Mouse (Mus musculus): Measurements from ENCODE around the gene Ctps2. TPM values are rescaled to one million over a fixed set of nuclear protein-coding genes. Genes with fewer than 3 reads are reported as not detected.

The Ctps2 gene
- total and polyA plus RNA-seq, 2 experiments from 2014 or later = 14.3 to 29.8 TPM

GRCm38 (mm10) chrX:162949811-162950439 lies 48.9 kb downstream of the Ctps2 start:
- no peak overlapping the region for H3K27ac ChIP-seq (ENCODE audit: low read depth)
- ATAC-seq (ENCODE audit: insufficient read depth, low read depth) = no peak
- no peak overlapping the region for H3K9ac ChIP-seq (replicated peaks; ENCODE audit: low read depth, low read length)
- H3K4me3 ChIP-seq (ENCODE audit: low read depth, low read length) = no peak overlapping the region
- H3K4me1 ChIP-seq (ENCODE audit: control insufficient read depth, insufficient read depth) = no peaks in the 10 kb centered on the region
- H3K9me3 ChIP-seq (replicated peaks; ENCODE audit: control insufficient read depth, low read length) = no peaks in the 10 kb centered on the region
- no peaks in the 10 kb centered on the region for H3K36me3 ChIP-seq (replicated peaks; ENCODE audit: control insufficient read depth, insufficient read depth, low read length)
- WGBS = 33% methylated on average over 3 of the region's 3 CpGs
- TF ChIP-seq CTCF (IDR thresholded peaks at IDR 0.05; ENCODE audit: low read depth) (peak; percentile 60), EP300 (IDR thresholded peaks at IDR 0.05; ENCODE audit: low read depth) (no peak)
- peak; percentile 27 for DNase-seq (ENCODE audit: low spot score)
- no peaks in the 10 kb centered on the region for H3K27me3 ChIP-seq (ENCODE audit: control insufficient read depth, insufficient read depth, low read length)
- H3K4me2 ChIP-seq (ENCODE audit: low read depth, low read length) = no peak overlapping the region

- H3K9me3 ChIP-seq (replicated peaks; ENCODE audit: control insufficient read depth, low read length) = no peaks in the 10 kb centered on the region
- H3K27me3 ChIP-seq (ENCODE audit: control insufficient read depth, insufficient read depth, low read length) = no peaks in the 10 kb centered on the region
- no peak overlapping the region for H3K27ac ChIP-seq (ENCODE audit: low read depth)
- WGBS = 68% methylated on average over 3 of the region's 3 CpGs
- no peak overlapping the region for H3K9ac ChIP-seq (replicated peaks; ENCODE audit: low read depth, low read length)
- H3K36me3 ChIP-seq (replicated peaks; ENCODE audit: control insufficient read depth, insufficient read depth, low read length) = no peaks in the 10 kb centered on the region
- ATAC-seq (ENCODE audit: insufficient read depth, low read depth) = no peak
- no peak for DNase-seq (ENCODE audit: low spot score)
- no peak overlapping the region for H3K4me2 ChIP-seq (ENCODE audit: low read depth, low read length)
- no peak overlapping the region for H3K4me3 ChIP-seq (ENCODE audit: low read depth, low read length)
- no peaks in the 10 kb centered on the region for H3K4me1 ChIP-seq (ENCODE audit: control insufficient read depth, insufficient read depth)
- TF ChIP-seq CTCF (IDR thresholded peaks at IDR 0.05; ENCODE audit: low read depth) (no peak), EP300 (IDR thresholded peaks at IDR 0.05; ENCODE audit: low read depth) (no peak)
Observed at GRCm38 (mm10) chrX:162957921-162958320, 56.9 kb downstream of the Ctps2 start.

- no peak overlapping the region for H3K9ac ChIP-seq (replicated peaks; ENCODE audit: low read depth, low read length)
- 52% methylated on average over 4 of the region's 4 CpGs for WGBS
- no peaks in the 10 kb centered on the region for H3K27me3 ChIP-seq (ENCODE audit: control insufficient read depth, insufficient read depth, low read length)
- no peak for DNase-seq (ENCODE audit: low spot score)
- no peaks in the 10 kb centered on the region for H3K36me3 ChIP-seq (replicated peaks; ENCODE audit: control insufficient read depth, insufficient read depth, low read length)
- no peaks in the 10 kb centered on the region for H3K4me1 ChIP-seq (ENCODE audit: control insufficient read depth, insufficient read depth)
- TF ChIP-seq EP300 (IDR thresholded peaks at IDR 0.05; ENCODE audit: low read depth) (no peak), CTCF (IDR thresholded peaks at IDR 0.05; ENCODE audit: low read depth) (no peak)
- ATAC-seq (ENCODE audit: insufficient read depth, low read depth) = no peak
- H3K27ac ChIP-seq (ENCODE audit: low read depth) = no peak overlapping the region
- no peak overlapping the region for H3K4me2 ChIP-seq (ENCODE audit: low read depth, low read length)
- no peaks in the 10 kb centered on the region for H3K9me3 ChIP-seq (replicated peaks; ENCODE audit: control insufficient read depth, low read length)
- H3K4me3 ChIP-seq (ENCODE audit: low read depth, low read length) = no peak overlapping the region
Observed at GRCm38 (mm10) chrX:162963840-162964239, 62.8 kb downstream of the Ctps2 start.

- Histone ChIP-seq H3K27ac (ENCODE audit: low read depth) (no peak within 1 kb of the TSS), H3K4me1 (ENCODE audit: control insufficient read depth, insufficient read depth) (no peaks in the 10 kb centered on the region), H3K27me3 (ENCODE audit: control insufficient read depth, insufficient read depth, low read length) (no peaks in the 10 kb centered on the region), H3K4me3 (ENCODE audit: low read depth, low read length) (no peak within 1 kb of the TSS), H3K9me3 (replicated peaks; ENCODE audit: control insufficient read depth, low read length) (no peaks in the 10 kb centered on the region), H3K4me2 (ENCODE audit: low read depth, low read length) (no peak within 1 kb of the TSS), H3K9ac (replicated peaks; ENCODE audit: low read depth, low read length) (no peak within 1 kb of the TSS), H3K36me3 (replicated peaks; ENCODE audit: control insufficient read depth, insufficient read depth, low read length) (no peaks in the 10 kb centered on the region)
- no peak for TF ChIP-seq CTCF (IDR thresholded peaks at IDR 0.05; ENCODE audit: low read depth)
- no peak for TF ChIP-seq EP300 (IDR thresholded peaks at IDR 0.05; ENCODE audit: low read depth)
- 54% methylated on average over 3 of the region's 3 CpGs for WGBS
- no peak for ATAC-seq (ENCODE audit: insufficient read depth, low read depth)
- DNase-seq (ENCODE audit: low spot score) = no peak
Observed at GRCm38 (mm10) chrX:162964383-162964782, 63.3 kb downstream of the Ctps2 start, which contains the start of gene S100g. S100g (minus strand) TSS chrX:162964599.

GRCm38 (mm10) chrX:162967456-162967855 lies 66.4 kb downstream of the Ctps2 start:
- Histone ChIP-seq H3K4me2 (ENCODE audit: low read depth, low read length) (no peak overlapping the region), H3K36me3 (replicated peaks; ENCODE audit: control insufficient read depth, insufficient read depth, low read length) (no peaks in the 10 kb centered on the region), H3K27ac (ENCODE audit: low read depth) (no peak overlapping the region), H3K9me3 (replicated peaks; ENCODE audit: control insufficient read depth, low read length) (no peaks in the 10 kb centered on the region), H3K27me3 (ENCODE audit: control insufficient read depth, insufficient read depth, low read length) (no peaks in the 10 kb centered on the region), H3K9ac (replicated peaks; ENCODE audit: low read depth, low read length) (no peak overlapping the region), H3K4me1 (ENCODE audit: control insufficient read depth, insufficient read depth) (no peaks in the 10 kb centered on the region), H3K4me3 (ENCODE audit: low read depth, low read length) (no peak overlapping the region)
- ATAC-seq (ENCODE audit: insufficient read depth, low read depth) = 0 out of 2 replicates have a peak, but pooled peaks have one; percentile 11
- WGBS = 39% methylated on average over 8 of the region's 8 CpGs
- DNase-seq (ENCODE audit: low spot score) = no peak
- TF ChIP-seq EP300 (IDR thresholded peaks at IDR 0.05; ENCODE audit: low read depth) = no peak
- TF ChIP-seq CTCF (IDR thresholded peaks at IDR 0.05; ENCODE audit: low read depth) = no peak

- ATAC-seq (ENCODE audit: insufficient read depth, low read depth) (no peak), DNase-seq (ENCODE audit: low spot score) (no peak)
- H3K9me3 ChIP-seq (replicated peaks; ENCODE audit: control insufficient read depth, low read length) = no peaks in the 10 kb centered on the region
- no peaks in the 10 kb centered on the region for H3K36me3 ChIP-seq (replicated peaks; ENCODE audit: control insufficient read depth, insufficient read depth, low read length)
- no peaks in the 10 kb centered on the region for H3K4me1 ChIP-seq (ENCODE audit: control insufficient read depth, insufficient read depth)
- WGBS = 77% methylated on average over 3 of the region's 3 CpGs
- no peak overlapping the region for H3K4me2 ChIP-seq (ENCODE audit: low read depth, low read length)
- no peak overlapping the region for H3K9ac ChIP-seq (replicated peaks; ENCODE audit: low read depth, low read length)
- no peak overlapping the region for H3K27ac ChIP-seq (ENCODE audit: low read depth)
- TF ChIP-seq CTCF (IDR thresholded peaks at IDR 0.05; ENCODE audit: low read depth) (no peak), EP300 (IDR thresholded peaks at IDR 0.05; ENCODE audit: low read depth) (no peak)
- no peak overlapping the region for H3K4me3 ChIP-seq (ENCODE audit: low read depth, low read length)
- H3K27me3 ChIP-seq (ENCODE audit: control insufficient read depth, insufficient read depth, low read length) = no peaks in the 10 kb centered on the region
Observed at GRCm38 (mm10) chrX:162976194-162976593, 75.2 kb downstream of the Ctps2 start.

All from heart, postnatal 0 days (tissue).